Mouse (Mus musculus) macrophage (primary cell): Measurements from ENCODE around the gene Zfpm1. TPM values are rescaled to one million over a fixed set of nuclear protein-coding genes. Genes with fewer than 3 reads are reported as not detected.

Experiments
- H3K27ac ChIP-seq: fragments of 350-480 bp; formaldehyde crosslinking; 2 replicates; pipeline ENCODE4 v1.9.0; 2021
- H3K36me3 ChIP-seq: fragments of 350-480 bp; formaldehyde crosslinking; 2 replicates; pipeline ENCODE4 v1.9.0; 2021; ENCODE audit errors: inconsistent target
- H3K4me3 ChIP-seq: fragments of 350-480 bp; formaldehyde crosslinking; 2 replicates; pipeline ENCODE4 v1.9.0; 2021; ENCODE audit errors: inconsistent target
- H3K79me2 ChIP-seq: fragments of 350-480 bp; formaldehyde crosslinking; 2 replicates; pipeline ENCODE4 v1.9.0; 2021; ENCODE audit errors: inconsistent target
- WGBS: methylation state at CpG from one replicate; pipeline ENCODE4 v1.1.7; 2026; ENCODE audit warnings: inconsistent platforms; ENCODE audit not compliant: missing documents; 5-methylcytosine and 5-hydroxymethylcytosine counted together
- polyA plus RNA-seq: library from polyadenylated mRNA; stranded (reverse); fragments of 250-400 nt; gene quantifications from 3 replicates; pipeline ENCODE4 v1.2.4, GENCODE M21; 2018; ENCODE audit warnings: inconsistent platforms

Zfpm1 gene
- polyA plus RNA-seq, 1 experiment from 2014 or later = 2.3 TPM

- H3K27ac ChIP-seq = peak overlapping the region; percentile 29; the same call in 1 of the 2 replicates
- 2% methylated on average over 9 of the region's 9 CpGs for WGBS
- no peaks in the 10 kb centered on the region for H3K79me2 ChIP-seq
- no peaks in the 10 kb centered on the region for H3K36me3 ChIP-seq
- H3K4me3 ChIP-seq = no peak overlapping the region
These were observed 17.7 kb upstream of the Zfpm1 start for GRCm38 (mm10) chr8:122264243-122264642.

GRCm38 (mm10) chr8:122265522-122265921 lies 16.4 kb upstream of the Zfpm1 start:
- H3K36me3 ChIP-seq = no peaks in the 10 kb centered on the region
- H3K4me3 ChIP-seq = no peak overlapping the region
- WGBS = 96% methylated on average over 8 of the region's 8 CpGs
- H3K27ac ChIP-seq = no peak overlapping the region
- H3K79me2 ChIP-seq = no peaks in the 10 kb centered on the region

- Histone ChIP-seq H3K36me3 (no peaks in the 10 kb centered on the region), H3K4me3 (no peak overlapping the region), H3K27ac (no peak overlapping the region), H3K79me2 (no peaks in the 10 kb centered on the region)
- WGBS = 29% methylated on average over 13 of the region's 13 CpGs
These were observed 15.1 kb upstream of the Zfpm1 start for GRCm38 (mm10) chr8:122266867-122267266.

- Histone ChIP-seq H3K27ac (no peak overlapping the region), H3K36me3 (no peaks in the 10 kb centered on the region), H3K79me2 (no peaks in the 10 kb centered on the region), H3K4me3 (no peak overlapping the region)
- 81% methylated on average over 22 of the region's 24 CpGs for WGBS
These were observed 13.1 kb upstream of the Zfpm1 start for GRCm38 (mm10) chr8:122268861-122269260.

GRCm38 (mm10) chr8:122269404-122269803 lies 12.5 kb upstream of the Zfpm1 start:
- Histone ChIP-seq H3K27ac (no peak overlapping the region), H3K36me3 (no peaks in the 10 kb centered on the region), H3K4me3 (no peak overlapping the region), H3K79me2 (no peaks in the 10 kb centered on the region)
- WGBS = 10% methylated on average over 21 of the region's 21 CpGs

GRCm38 (mm10) chr8:122270555-122270954 lies 11.4 kb upstream of the Zfpm1 start:
- Histone ChIP-seq H3K27ac (no peak overlapping the region), H3K4me3 (no peak overlapping the region), H3K79me2 (no peaks in the 10 kb centered on the region), H3K36me3 (no peaks in the 10 kb centered on the region)
- 96% methylated on average over 7 of the region's 7 CpGs for WGBS

- Histone ChIP-seq H3K4me3 (no peak overlapping the region), H3K27ac (no peak overlapping the region), H3K79me2 (no peaks in the 10 kb centered on the region), H3K36me3 (no peaks in the 10 kb centered on the region)
- 17% methylated on average over 5 of the region's 5 CpGs for WGBS
These were observed 8.8 kb upstream of the Zfpm1 start for GRCm38 (mm10) chr8:122273152-122273551.

- Histone ChIP-seq H3K36me3 (no peaks in the 10 kb centered on the region), H3K4me3 (no peak overlapping the region), H3K27ac (no peak overlapping the region), H3K79me2 (no peaks in the 10 kb centered on the region)
- WGBS = 72% methylated on average over 7 of the region's 7 CpGs
These were observed 8.1 kb upstream of the Zfpm1 start for GRCm38 (mm10) chr8:122273826-122274225.

- no peak overlapping the region for H3K27ac ChIP-seq
- H3K79me2 ChIP-seq = no peaks in the 10 kb centered on the region
- H3K4me3 ChIP-seq = no peak overlapping the region
- 67% methylated on average over 11 of the region's 11 CpGs for whole genome bisulfite sequencing
- H3K36me3 ChIP-seq = no peaks in the 10 kb centered on the region
These were observed 7.1 kb upstream of the Zfpm1 start for GRCm38 (mm10) chr8:122274651-122275391.

GRCm38 (mm10) chr8:122276308-122276707 lies 5.6 kb upstream of the Zfpm1 start:
- H3K36me3 ChIP-seq = no peaks in the 10 kb centered on the region
- no peak overlapping the region for H3K4me3 ChIP-seq
- 95% methylated on average over 5 of the region's 5 CpGs for WGBS
- no peaks in the 10 kb centered on the region for H3K79me2 ChIP-seq
- H3K27ac ChIP-seq = no peak overlapping the region

GRCm38 (mm10) chr8:122277204-122277995 lies 4.5 kb upstream of the Zfpm1 start:
- H3K79me2 ChIP-seq = no peaks in the 10 kb centered on the region
- WGBS = 66% methylated on average over 18 of the region's 18 CpGs
- H3K4me3 ChIP-seq = no peak overlapping the region
- H3K27ac ChIP-seq = no peak overlapping the region
- H3K36me3 ChIP-seq = no peaks in the 10 kb centered on the region

GRCm38 (mm10) chr8:122280156-122280555 lies 1.8 kb upstream of the Zfpm1 start:
- no peaks in the 10 kb centered on the region for H3K36me3 ChIP-seq
- H3K79me2 ChIP-seq = no peaks in the 10 kb centered on the region
- WGBS = 58% methylated on average over 4 of the region's 4 CpGs
- no peak overlapping the region for H3K4me3 ChIP-seq
- no peak overlapping the region for H3K27ac ChIP-seq

GRCm38 (mm10) chr8:122280588-122281316 lies 1.2 kb upstream of the Zfpm1 start:
- H3K79me2 ChIP-seq = no peaks in the 10 kb centered on the region
- WGBS = 8% methylated on average over 20 of the region's 20 CpGs
- peak overlapping the region; percentile 19; the same call in 1 of the 2 replicates for H3K4me3 ChIP-seq
- H3K27ac ChIP-seq = peak overlapping the region; percentile 45
- no peaks in the 10 kb centered on the region for H3K36me3 ChIP-seq

GRCm38 (mm10) chr8:122281317-122282034 lies 465 bp upstream of the Zfpm1 start:
- Histone ChIP-seq H3K36me3 (no peaks in the 10 kb centered on the region), H3K4me3 (peak overlapping the region; percentile 25; the same call in 1 of the 2 replicates), H3K79me2 (no peaks in the 10 kb centered on the region), H3K27ac (peak overlapping the region; percentile 53)
- WGBS = 1% methylated on average over 44 of the region's 47 CpGs
